Mouse (Mus musculus) cerebellum, adult 2 months (tissue): ENCODE data around the gene Fchsd2.

Experiments used
- CTCF ChIP-seq: fragments of 200-500 bp; IDR thresholded peaks from 2 replicates; pipeline ENCODE4 v1.5.1; 2011; ENCODE audit warnings: low read depth, mild to moderate bottlenecking, control low read depth, low read length, moderate library complexity, borderline replicate concordance; ENCODE audit not compliant: insufficient read depth
- POLR2A ChIP-seq: fragments of 200-500 bp; IDR thresholded peaks from 2 replicates; pipeline ENCODE4 v1.6.1; 2011; ENCODE audit warnings: low read length, control low read depth, borderline replicate concordance; ENCODE audit not compliant: insufficient read depth

DNA sequence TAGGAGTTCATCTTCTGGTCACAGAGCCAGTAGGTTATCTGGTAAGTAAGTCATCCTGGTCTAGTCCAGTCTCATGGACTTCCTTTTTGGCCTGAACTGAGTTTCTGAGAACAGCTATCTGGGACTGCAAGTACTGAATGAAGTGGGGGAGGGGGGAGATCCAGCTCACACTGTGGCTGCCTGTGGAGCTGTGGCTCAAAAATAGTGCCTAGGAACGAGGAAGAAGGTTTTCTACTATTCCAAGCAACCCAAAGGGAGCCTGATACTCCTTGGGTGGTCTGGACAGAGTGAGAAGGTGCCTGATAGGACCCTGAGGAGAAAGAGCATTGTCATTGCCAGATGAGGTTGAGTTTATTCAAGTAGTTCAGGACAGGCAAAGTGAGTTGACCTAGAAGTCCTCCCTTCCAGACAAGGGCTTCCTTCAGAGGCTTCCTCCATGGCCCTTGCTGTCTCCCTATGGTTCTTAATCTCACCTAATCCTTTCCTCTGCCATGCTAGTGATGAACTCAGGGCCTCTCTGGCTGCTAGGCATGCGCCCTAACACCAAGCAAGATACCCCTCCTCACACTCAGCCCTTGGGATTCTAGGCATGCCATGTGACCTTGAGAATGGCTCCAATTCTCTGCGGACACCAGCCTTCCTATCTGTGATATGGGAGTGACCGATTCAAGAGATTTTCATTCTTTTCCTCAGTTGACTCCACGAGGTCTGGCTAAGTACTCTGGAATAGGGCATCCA, 14.6 kb downstream of the Fchsd2 start:
- TF ChIP-seq CTCF (no peak), POLR2A (no peak)
